Mouse (Mus musculus): Measurements from ENCODE around the gene Spata25.
"Not testable (repeated sequence)": the region's sequence is repeated elsewhere in the genome, so short reads cannot be mapped to it uniquely, and the experiment has no call there.

Gene Spata25

DNA sequence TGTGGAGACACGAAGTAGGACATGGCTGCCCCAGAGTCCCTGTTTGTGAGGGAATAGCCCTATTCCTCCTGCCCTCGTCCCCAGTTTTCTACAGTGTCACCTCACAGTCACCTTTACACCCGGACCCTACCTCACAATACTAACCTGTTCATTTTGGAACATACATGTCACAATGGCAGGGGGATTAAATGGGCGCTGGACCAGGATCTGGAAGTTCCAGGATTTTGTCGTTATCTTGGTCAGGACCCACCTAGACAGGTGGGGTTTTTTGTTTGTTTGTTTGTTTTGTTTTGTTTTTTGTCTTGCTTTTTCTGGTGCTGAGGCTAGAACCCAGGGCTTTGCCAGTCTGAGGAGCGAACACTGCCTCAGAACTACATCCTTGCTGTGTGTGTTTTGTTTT, at the start of gene Spata25:
Gene Spata25 (minus strand): TSS at position 101 of the 400 bp plus-strand sequence.
- in situ Hi-C loops (cut with MseI, MboI), result no loop called here

GRCm38 (mm10) chr2:164877376-164878215, 49.3 kb upstream of the Spata25 start:
- in situ Hi-C loops (cut with MseI, MboI), result not testable (repeated sequence)

- in situ Hi-C loops (cut with MseI, MboI), result not testable (repeated sequence)
Measured at GRCm38 (mm10) chr2:164875648-164876047, 47.3 kb upstream of the Spata25 start.

DNA sequence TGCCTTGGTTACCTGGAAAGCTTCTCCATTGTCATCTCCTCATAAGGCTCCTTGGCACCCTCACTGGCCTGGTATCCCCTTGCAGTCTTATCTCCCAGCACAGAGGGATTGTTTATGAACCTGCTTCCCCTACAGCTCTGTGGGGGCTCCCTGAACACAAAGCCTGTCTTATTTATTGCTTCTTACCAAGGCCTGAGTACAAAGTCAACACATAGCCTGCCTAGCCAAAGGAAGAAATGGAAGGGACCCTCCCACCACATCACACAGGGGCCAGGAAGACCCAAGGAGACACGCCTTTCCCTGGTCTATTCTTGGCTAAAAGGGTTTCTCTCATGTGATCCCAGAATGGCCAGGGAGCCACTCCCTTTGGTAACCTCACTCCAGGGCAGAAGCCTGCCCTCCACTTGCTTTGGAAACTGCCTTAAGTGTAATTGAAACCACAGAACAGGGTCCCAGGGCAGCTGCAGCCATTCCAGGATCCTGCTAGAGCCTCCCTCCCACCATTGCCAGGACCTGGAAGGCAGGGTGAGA, 46.0 kb upstream of the Spata25 start:
- in situ Hi-C loops (cut with MseI, MboI), result no loop called here

DNA sequence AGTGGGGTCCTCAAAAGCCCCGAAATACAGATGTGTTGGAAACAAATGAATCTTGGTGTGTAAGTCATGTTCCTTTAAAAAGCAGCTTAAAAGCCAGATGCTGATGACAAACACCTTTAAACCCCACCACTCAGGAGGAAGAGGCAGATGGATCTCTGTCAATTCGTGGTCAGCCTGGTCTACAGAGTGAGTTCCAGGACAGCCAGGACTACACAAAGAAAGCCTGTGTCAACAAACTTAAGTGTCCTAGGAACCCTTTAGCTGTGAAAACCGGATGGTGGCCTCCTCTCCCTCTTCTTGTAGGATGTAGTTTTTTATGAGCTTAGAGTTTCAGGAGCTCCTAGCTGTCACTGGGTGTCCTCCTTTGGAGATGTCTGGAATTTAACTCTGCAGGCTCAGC, 45.3 kb upstream of the Spata25 start:
- in situ Hi-C loops (cut with MseI, MboI), result no loop called here

GRCm38 (mm10) chr2:164871602-164872303, 43.4 kb upstream of the Spata25 start:
- in situ Hi-C loops (cut with MseI, MboI), result no loop called here

- in situ Hi-C loops (cut with MseI, MboI), result no loop called here
Measured at GRCm38 (mm10) chr2:164868491-164868890, 40.2 kb upstream of the Spata25 start.

DNA sequence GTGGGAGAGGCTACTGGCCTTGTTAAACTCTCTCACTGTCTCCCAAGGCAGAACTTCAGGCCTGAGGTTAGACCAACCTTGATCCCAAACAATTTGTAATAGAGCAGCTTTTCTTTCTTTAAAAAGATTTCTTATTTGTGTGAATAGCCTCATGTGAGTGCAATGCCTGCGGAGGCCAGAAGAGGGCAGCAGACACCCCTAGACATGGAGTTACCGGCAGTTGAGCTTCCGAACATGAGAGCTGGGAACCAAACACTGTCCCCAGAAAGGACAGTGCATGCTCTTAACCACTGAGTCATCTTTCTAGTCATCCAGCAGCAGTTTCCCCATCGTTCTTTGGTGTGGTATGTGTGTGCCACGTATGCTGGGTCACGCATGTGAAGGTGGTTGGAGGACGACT, 39.2 kb upstream of the Spata25 start:
- in situ Hi-C loops (cut with MseI, MboI), result no loop called here

DNA sequence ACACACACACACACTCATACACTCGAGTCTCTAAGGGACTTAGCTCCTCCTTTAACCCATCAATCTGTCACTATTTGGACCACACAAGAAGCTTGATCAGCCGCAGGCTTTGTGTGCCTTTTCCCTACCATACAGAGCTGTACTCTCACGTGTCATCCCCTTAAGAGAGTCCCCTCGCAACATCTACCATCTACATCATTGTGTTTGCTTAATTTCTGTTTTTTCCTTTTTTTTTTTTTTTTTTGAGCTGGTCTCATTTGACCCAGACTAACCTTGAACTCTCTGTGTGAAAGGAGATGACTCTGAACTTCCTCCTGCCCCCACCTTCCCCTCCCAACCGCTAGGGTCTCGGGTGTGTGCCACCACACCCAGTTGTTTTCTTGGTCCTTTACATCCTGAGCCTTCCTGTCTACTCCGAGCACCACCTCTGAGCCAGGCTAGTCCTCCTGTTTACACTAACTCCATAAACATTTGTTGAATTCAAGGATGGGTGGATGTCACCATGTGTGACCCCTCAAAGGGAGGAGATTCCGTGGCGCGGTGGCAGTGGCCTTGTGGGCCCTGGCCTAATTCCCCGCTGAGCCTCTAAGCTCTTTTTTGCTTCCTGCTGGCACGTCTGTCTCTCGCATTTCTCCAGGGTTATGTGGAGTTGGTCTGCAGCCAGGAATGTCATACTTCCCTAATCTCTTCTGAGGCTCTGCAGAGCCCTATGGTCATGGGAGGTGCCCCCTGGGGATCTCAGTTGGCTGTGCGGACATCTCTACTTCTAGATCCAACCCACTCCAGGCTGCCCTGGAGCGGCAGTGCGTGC, 38.6 kb upstream of the Spata25 start:
- in situ Hi-C loops (cut with MseI, MboI), result no loop called here

- in situ Hi-C loops (cut with MseI, MboI), result no loop called here
Measured at GRCm38 (mm10) chr2:164864593-164864992, 36.3 kb upstream of the Spata25 start.

DNA sequence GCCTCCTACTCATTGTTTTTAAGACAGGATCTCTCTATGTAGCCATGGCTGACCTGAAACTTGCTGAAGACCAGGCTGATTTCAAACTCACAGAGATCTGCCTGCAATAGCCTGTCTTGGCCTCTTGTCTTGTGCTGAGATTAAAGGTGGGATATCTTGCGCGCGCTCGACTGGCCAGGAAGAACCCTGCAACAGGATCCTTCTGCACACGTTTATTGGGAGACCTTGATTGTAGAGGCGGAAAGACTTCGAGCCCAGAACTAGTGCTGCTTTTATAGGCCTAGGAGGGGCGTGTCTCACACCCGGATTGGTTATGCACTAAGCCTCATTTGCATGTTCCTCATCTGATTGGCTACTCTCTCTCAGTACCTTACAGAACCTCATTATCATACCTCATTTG, 35.1 kb upstream of the Spata25 start:
- in situ Hi-C loops (cut with MseI, MboI), result not testable (repeated sequence)

- in situ Hi-C loops (cut with MseI, MboI), result no loop called here
Measured at GRCm38 (mm10) chr2:164862179-164862861, 34.0 kb upstream of the Spata25 start.

- in situ Hi-C loops (cut with MseI, MboI), result no loop called here
Measured at GRCm38 (mm10) chr2:164861094-164861493, 32.8 kb upstream of the Spata25 start.

DNA sequence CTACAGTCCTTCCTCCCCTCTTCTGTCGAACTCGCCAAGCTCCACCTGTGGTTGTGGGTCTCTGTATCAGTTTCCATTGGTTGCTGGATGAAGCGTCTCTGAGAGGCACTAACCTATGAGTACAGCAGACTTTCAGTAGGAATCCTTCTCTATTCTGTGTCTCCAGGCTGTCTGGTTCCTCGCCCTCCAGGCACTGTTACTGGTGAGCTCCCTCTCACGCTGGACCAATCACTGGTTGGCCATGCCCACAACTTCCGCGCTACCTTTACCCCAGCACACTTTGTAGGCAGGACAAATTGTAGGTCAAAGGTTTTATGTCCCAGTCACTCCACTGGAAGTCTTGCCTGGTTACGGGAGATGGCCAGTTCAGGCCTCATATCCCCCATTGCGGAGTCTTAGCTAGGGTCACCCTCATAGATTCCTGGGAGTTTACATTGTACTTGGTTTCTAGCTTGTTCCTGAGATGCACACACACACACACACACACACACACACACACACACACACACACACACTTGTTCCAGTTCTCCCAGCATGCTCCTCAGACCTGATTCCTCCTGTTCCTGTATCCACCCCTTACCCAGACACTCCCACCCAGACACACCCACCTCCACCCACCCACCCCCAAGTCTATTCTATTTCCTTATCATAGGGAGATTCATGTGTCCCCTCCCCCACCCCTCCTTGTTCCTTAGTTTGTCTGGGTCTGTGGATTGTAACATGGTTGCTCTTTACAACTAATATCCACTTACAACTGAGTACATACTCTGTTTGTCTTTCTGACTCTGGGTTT, 31.5 kb upstream of the Spata25 start:
- in situ Hi-C loops (cut with MseI, MboI), result no loop called here

DNA sequence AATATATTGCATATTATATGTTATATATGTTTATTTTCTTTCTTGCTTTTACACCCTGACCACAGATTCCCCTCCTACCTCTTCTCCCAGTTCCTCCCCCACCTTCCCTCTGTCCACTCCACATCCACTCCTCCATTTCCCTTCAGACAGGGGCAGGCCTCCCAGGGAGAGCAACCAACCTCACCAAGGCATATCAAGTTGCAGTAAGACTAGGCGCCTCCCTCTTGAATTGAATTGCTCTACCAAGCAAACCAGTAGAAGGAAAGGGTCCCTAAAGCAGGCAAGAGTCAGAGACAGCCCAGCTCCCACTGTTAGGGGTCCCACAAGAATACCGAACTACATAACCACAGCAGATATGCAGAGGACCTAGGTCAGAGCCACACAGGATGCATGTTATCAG, 30.8 kb upstream of the Spata25 start:
- in situ Hi-C loops (cut with MseI, MboI), result no loop called here

- in situ Hi-C loops (cut with MseI, MboI), result no loop called here
Measured at GRCm38 (mm10) chr2:164857842-164858553, 29.7 kb upstream of the Spata25 start.

- in situ Hi-C loops (cut with MseI, MboI), result no loop called here
Measured at GRCm38 (mm10) chr2:164857101-164857821, 28.9 kb upstream of the Spata25 start, which contains the start of gene Pltp. TSS of gene Pltp (minus strand) at chr2:164857711.

DNA sequence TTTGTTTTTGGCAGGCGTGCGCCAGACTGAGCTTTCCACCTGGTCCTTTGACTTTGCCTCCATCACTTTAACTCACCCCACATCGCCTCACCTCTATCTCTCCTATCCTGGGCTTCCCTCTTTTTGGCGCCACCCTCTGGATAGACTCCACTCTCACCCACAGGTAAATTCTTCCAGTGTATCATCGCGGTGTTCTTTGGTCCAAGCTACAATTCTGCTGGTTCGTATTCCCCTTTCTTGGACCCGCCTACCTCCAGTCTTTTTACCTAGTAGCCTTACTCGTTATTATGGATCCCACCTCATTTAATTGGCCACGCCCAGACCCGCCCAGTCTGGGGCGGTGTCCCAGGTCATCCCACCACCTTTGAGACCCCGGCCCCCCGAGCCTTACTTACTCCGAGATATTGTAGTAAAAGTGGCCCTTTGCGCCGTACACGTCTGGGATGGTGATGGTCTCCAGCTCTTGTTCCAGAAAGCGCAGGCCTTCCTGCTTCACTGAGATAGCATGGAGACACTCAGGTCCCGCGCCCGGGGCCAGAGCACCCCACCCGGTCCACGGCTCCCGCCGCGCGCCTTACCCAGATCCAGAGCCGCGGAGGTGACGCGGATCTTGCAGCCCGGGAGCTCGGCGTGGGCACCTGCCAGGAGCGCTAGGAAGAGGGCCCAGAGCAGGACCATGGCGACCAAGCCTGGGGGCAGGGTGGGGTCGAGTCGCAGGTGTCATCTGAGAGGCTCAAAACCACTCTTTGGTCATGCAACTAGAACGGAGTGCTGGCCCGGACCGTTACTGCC, 28.2 kb upstream of the Spata25 start:
- in situ Hi-C loops (cut with MseI, MboI), result no loop called here

All from mouse trophoblast stem cell (cell line).